Mouse (Mus musculus): ENCODE measurements at regions not wholly inside any gene's neighbourhood (a gene's known extent, or its start where the extent isn't known, plus 50 kb on each side); places are given as distances from the start of the nearest gene placed in this dataset.

DNA sequence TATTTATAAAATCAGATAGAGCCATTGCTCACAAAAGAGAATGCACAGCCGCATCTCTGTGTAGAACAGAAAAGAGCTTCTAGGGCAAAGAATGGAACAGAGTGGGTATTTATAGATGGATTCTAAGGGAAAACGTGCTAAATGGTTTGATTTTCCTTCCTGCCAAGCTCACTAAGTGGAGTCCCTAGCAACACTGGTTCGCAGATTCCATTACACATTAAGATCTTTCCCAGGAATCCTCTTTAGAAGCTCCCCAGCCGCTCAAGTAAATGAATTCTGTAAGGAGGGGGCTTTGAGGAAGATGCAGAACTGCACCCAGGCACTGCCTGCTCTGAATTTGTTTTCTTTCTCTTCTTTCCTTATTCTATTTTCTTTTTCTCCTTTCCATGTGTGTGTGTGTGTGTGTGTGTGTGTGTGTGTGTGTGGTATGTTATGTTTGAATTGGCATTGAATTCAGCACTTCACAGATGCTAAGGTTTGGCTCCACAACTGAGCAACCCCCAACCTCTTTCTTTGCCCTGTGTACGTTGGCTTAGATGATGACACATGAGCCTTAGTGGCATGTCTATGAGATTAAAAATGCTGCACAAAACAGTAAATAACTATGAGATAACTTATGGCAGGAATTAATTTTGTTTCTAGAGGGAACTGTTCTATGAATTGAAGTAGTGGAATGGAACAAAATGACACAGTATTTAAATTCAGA lies 450.5 kb downstream of the Arl4a start:
- TF ChIP-seq HCFC1 (IDR thresholded peaks at IDR 0.05; ENCODE audit: borderline replicate concordance, insufficient read depth, low read length) (no peak), ZC3H11A (IDR thresholded peaks at IDR 0.05; ENCODE audit: borderline replicate concordance, low read depth, low read length) (no peak)
